Mouse (Mus musculus) adrenal gland, postnatal 14 days (tissue): Measurements from ENCODE around the gene Sp2. TPM values are rescaled to one million over a fixed set of nuclear protein-coding genes. Genes with fewer than 3 reads are reported as not detected.
A peak's percentile ranks its signal among the peaks of the same experiment; 100 is the strongest.

Experiments
- DNase-seq: peaks from one replicate; pipeline ENCODE4 v3.0.0; 2021; ENCODE audit warnings: mixed read lengths
- total RNA-seq: library from RNA; stranded (reverse); gene quantifications from 2 replicates; pipeline ENCODE4 v1.2.3, GENCODE M21; 2021

Gene Sp2
- total RNA-seq, 1 experiment from 2014 or later: 15.5 TPM

GRCm38 (mm10) chr11:96938426-96938800 lies 44.3 kb downstream of the Sp2 start:
- peak; percentile 43 for DNase-seq

GRCm38 (mm10) chr11:96937549-96938425 lies 45.0 kb downstream of the Sp2 start:
- DNase-seq: peak; percentile 88

- no peak for DNase-seq
Measured at GRCm38 (mm10) chr11:96935872-96936650, 46.7 kb downstream of the Sp2 start.

GRCm38 (mm10) chr11:96934921-96935356 lies 47.8 kb downstream of the Sp2 start:
- DNase-seq: peak; percentile 94

GRCm38 (mm10) chr11:96933562-96934276 lies 49.0 kb downstream of the Sp2 start:
- DNase-seq: no peak

- peak; percentile 61 for DNase-seq
Measured at GRCm38 (mm10) chr11:96931327-96932062, 51.3 kb downstream of the Sp2 start.

- no peak for DNase-seq
Measured at GRCm38 (mm10) chr11:96929766-96930331, 52.9 kb downstream of the Sp2 start.

- no peak for DNase-seq
Measured at GRCm38 (mm10) chr11:96929096-96929765, 53.5 kb downstream of the Sp2 start.

GRCm38 (mm10) chr11:96928691-96929090 lies 54.1 kb downstream of the Sp2 start:
- no peak for DNase-seq

- no peak for DNase-seq
Measured at GRCm38 (mm10) chr11:96928088-96928487, 54.7 kb downstream of the Sp2 start, which contains the start of gene Prr15l. Gene Prr15l (plus strand): TSS chr11:96928104.

GRCm38 (mm10) chr11:96926587-96926986 lies 56.2 kb downstream of the Sp2 start:
- no peak for DNase-seq

GRCm38 (mm10) chr11:96925469-96926148 lies 57.1 kb downstream of the Sp2 start:
- no peak for DNase-seq

GRCm38 (mm10) chr11:96924861-96925260 lies 57.9 kb downstream of the Sp2 start:
- no peak for DNase-seq

- no peak for DNase-seq
Measured at GRCm38 (mm10) chr11:96919003-96919402, 63.8 kb downstream of the Sp2 start.

- no peak for DNase-seq
Measured at GRCm38 (mm10) chr11:96917415-96917814, 65.3 kb downstream of the Sp2 start.

- no peak for DNase-seq
Measured at GRCm38 (mm10) chr11:96916885-96917396, 65.8 kb downstream of the Sp2 start.

- DNase-seq: peak; percentile 100
Measured at GRCm38 (mm10) chr11:96916044-96916884, 66.5 kb downstream of the Sp2 start, which contains the start of gene Cdk5rap3. Gene Cdk5rap3 (minus strand): TSS chr11:96916496.

- no peak for DNase-seq
Measured at GRCm38 (mm10) chr11:96912682-96913081, 70.1 kb downstream of the Sp2 start.

- DNase-seq: peak; percentile 85
Measured at GRCm38 (mm10) chr11:96910003-96910402, 72.8 kb downstream of the Sp2 start.
